Mouse (Mus musculus) bone marrow macrophage, adult 2 months (primary cell): ENCODE results near the gene Ncf4.

Source experiments
- CTCF ChIP-seq: IDR thresholded peaks from 2 replicates; pipeline ENCODE4 v1.5.1; 2012; ENCODE audit warnings: low read depth, mild to moderate bottlenecking, low read length, moderate library complexity
- POLR2A ChIP-seq: IDR thresholded peaks from 2 replicates; pipeline ENCODE4 v1.6.1; 2012; ENCODE audit warnings: mild to moderate bottlenecking, low read depth, low read length, borderline replicate concordance

DNA sequence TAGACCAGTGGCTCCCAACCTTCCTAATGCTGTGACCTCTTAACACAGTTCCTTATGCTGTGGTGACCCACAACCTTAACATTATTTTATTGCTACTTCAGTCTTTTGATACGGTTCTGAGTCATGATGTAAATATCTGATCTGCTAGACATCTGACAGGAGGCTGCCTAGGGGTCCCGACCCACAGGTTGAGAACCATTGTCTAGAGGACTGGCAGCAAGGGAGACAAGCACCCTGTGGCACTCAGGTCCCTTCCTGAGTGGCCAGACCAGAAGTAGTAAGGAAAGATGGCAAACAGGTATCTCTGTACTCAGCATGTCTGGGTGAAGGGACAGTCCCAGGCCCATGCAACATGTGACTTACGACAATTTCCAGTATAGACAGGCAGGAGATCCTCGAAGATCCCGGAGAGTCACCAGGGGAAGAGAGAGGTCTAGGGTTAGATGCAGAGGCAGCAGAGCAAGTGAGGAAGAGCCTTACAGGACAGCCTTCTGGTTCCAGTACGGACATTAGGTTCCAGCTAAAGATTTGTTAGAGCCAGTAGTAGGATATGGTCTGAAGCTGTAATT, 59.1 kb downstream of the Ncf4 start:
- TF ChIP-seq CTCF (no peak), POLR2A (no peak)
